Mouse (Mus musculus) layer of hippocampus, adult 8-10 months (tissue): ENCODE data around the gene Gpd1. TPM values are rescaled to one million over a fixed set of nuclear protein-coding genes. Genes with fewer than 3 reads are reported as not detected.

Experiments used
- DNase-seq, 2 experiments: peaks; one replicate each; pipeline ENCODE4 v3.0.0; 2022; ENCODE audit warnings: low spot score in 2 of 2
- total RNA-seq, 4 experiments: library from RNA; stranded (reverse); gene quantifications; 2 replicates each; pipeline ENCODE4 v1.2.4; 2022

Gene Gpd1
- 100 to 1,000 TPM; 102 to 138 (median 117) TPM for total RNA-seq

DNA sequence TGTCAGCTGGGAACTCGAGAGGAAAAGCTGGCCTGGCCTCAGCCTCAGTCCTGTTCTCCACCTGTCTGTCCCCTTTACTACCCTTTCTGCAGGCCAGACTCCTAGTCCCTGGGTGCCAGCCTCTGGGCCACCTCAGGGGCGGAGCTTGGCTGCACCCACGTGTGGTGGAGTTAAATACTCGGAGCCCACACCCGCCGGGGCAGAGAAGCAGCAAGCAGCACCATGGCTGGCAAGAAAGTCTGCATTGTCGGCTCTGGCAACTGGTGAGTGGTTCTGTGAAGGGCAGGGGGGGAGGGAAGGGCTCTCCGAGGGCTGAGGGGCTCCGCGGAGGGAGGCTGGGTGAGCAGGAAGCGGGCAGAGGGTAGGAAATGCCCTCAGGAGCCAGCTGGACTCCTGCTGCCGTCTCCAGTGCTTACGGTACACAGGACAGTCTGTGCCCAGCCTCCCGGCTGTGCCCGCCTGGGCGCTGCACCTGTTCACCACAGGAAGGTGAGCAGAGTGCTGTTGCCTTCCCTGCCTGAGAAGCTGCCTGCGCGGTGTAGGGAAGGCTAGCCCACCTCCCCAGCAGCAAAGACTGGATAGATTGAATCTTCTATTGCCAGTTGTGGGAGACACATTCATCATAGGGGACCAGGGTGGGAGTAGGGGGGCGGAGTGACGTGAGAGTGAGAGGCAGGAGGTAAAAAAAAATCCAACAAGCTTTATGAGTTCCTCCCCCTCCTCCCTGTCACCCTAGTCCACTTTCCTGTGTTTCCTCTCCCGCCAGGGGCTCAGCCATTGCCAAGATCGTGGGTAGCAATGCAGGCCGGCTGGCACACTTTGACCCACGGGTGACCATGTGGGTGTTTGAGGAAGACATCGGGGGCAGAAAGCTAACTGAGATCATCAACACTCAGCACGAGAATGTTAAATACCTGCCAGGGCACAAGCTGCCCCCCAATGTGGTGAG is at the start of gene Gpd1:
TSS of gene Gpd1 (plus strand) at position 130 of the 949 bp plus-strand sequence.
- DNase-seq = peak; percentile 73 to 77

DNA sequence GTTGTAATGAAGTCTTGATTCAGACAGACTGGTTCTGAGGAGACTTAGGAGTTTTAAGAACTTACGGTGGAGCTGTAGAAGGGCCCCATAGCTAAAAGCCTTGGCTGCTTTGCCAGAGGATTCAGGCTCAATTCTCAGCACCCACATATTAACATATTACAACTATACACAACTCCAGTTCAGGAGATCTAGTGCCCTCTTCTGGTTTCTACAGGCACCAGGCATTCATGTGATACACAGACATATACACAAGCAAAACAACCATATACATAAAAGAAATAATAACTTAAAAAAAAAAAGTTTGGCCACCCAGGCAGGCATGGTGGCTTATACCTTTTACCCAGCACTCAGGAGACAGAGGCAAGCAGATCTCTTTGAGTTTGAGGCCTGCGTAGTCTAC is 49.8 kb upstream of the Gpd1 start:
- DNase-seq = no peak

DNA sequence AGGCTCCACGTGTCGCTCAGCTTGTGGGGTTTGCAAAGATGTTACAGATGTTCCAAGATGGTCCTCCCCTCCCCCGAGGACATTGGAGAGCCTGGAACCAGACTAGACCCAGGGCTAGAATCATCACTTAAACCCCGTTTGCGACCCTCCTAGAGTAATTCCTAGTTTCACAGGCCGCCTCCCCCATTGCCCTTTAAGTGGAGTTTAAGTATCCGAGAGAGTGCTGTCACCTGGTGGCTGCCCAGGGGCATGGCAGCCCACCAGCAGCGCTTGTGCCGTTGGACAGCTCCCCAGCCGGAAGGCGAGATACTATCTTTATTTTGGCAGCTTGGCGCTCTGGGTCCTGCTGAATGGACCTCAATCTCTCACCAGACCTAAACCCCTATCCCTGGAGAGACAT is 48.4 kb upstream of the Gpd1 start:
- DNase-seq = peak in 1 of 2 experiments; percentile 78

DNA sequence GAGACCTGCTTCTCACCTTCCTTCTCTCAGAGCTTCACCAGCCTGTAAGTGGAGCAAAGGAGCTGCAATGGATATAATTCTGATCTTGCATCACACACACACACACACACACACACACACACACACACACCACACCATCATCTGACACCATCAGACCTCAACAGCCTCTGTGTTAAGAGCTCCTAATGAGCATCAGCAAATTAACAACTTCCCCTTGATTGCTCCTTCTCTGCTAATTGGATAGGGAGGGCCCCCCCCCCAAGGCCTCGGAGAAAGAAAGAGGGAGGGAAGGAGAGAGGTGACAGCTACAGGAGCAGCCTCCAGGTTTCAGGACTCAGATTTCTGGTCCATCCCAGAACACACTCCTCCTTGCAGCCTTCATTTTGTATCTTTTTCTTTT is 47.9 kb upstream of the Gpd1 start:
- DNase-seq = no peak

DNA sequence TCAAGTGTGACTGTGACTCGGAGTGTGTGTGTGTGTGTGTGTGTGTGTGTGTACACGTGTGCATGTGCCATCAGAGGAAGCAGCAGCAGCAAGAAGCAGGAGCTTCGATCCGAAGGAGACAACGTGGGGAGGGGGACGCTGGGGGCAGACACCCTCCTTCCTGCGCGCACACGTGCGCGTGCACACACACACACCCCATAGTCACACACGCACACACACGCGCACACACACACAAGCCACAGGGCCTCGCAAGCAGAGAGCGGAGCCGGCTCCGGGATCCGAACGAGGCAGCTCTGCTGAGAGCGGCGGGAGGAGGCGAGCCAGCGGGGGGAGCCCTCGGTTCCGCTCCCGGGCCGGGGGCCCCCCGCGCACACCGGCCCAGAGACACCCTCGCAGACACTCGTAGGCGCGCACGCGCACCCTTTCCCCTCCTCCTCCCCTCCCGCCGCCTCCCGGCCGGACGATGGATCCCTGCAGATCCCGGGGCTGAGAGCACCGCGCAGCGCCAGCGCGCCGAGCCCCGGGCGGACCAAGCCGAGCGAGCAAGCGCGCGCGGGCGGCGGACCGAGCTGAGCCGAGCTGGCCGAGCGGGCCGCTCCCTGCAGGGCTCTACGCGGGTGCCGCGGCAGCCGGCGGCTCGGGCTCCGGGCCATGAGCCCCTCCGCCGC is 47.0 kb upstream of the Gpd1 start, which contains the start of gene Asic1:
TSS of gene Asic1 (plus strand) at position 215 of the 668 bp plus-strand sequence.
- DNase-seq = peak; percentile 47 to 65

DNA sequence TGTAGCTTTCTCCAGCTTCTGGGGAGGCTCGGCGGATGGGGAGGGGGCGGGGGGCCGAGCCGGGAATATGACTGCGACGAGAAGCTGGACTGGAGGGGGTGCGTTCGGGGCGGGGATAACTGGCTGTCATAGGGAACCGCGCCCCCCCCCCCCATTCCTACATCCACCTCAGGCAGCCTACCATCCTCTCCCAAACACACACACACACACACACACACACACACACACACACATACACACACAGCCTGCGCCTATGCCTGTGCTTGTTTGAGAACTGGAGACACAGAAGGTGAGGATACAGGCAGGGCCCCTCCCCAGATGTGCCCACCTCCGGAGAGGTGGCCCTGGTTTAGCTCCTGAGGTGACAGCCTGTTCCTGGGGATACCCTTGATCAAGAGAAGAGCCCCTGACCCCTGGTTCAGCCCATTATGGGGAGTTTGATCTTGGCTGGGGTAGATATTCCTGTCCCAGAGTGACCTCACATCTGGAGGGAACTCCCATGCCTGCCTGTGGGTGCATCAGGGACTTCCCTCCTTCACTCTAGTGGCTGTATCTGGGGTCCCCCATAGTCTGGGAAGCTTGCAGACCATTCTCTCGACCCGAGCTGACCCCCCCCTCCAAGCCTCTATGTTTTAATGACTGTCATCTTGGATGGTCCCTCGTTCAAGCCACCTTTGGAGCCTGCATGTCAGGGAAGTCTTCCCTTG is 46.2 kb upstream of the Gpd1 start:
- no peak for DNase-seq

DNA sequence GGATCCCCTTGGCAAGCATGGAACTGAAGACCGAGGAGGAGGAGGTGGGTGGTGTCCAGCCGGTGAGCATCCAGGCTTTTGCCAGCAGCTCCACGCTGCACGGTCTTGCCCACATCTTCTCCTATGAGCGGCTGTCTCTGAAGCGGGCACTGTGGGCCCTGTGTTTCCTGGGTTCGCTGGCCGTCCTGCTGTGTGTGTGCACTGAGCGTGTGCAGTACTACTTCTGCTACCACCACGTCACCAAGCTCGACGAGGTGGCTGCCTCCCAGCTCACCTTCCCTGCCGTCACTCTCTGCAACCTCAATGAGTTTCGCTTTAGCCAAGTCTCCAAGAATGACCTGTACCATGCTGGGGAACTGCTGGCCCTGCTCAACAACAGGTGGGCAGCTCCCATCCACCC is 45.5 kb upstream of the Gpd1 start:
- no peak for DNase-seq

DNA sequence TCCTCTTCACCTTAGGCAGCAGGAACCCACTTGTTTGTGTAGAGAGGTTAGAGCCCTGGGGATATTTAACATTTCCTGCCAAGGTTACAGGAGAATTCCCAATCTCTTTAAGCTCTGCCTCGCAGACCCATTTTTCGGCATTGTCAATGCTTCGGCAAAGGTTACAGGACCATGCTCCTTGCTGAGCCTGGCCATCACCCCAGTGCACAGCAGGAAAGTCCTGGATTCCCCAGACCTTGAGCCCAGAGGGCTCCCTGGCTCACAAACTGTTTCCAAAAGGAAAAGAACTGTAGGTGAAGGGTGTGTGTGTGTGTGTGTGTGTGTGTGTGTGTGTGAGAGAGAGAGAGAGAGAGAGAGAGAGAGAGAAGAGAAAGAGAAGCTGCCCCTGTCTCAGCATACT is 42.4 kb upstream of the Gpd1 start:
- DNase-seq = no peak

DNA sequence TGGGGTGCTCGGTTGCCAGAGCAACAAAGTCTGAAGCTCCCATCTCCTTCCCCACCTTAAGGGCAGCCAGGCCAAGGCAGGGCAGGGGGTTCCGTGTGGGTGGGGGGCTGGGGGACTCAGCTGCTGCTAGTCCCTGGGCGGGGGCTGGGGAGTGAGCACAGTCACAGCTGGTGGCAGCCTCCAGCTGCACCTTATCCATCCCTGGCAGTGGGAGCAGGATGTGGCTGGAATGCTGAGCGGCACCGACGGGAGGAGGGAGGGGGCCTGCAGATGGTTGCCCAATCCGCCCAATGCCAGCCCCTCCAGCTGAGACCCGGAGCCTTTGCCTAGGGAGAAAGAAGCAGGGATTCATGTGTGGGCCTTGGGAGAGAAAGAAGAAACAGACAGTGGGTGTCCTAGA is 40.2 kb upstream of the Gpd1 start:
- no peak for DNase-seq

DNA sequence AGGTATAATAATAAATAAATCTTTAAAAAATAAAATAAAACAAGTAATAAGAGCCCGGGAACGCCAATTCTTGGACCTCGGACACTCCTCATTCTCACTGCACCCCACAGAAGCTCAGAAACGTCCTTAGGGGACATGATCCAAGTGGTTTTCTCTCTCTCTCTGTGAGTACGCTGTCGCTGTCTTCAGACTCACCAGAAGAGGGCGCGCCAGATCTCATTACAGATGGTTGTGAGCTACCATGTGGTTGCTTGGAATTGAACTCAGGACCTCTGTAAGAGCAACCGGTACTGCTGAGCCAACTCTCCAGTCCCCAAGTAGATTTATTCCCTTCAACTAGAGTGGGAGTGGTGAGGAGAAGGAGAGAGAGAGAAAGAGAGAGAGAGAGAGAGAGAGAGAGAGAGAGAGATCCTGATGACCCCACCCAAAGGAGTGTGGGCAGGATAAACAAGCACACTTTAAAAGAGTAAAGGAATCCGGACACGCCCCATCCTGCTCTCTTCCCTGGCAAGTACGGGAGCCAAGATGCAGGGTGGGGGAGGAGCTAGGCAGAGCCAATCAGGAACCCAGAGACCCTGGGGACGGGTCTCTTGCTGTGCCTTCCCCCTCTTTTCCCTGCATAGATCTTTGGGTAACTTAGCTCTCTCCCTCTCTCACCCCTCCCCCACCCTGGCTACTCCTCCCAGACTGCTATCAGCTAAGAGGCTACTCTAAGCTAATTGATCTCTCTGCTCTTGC is 39.1 kb upstream of the Gpd1 start:
- no peak for DNase-seq

DNA sequence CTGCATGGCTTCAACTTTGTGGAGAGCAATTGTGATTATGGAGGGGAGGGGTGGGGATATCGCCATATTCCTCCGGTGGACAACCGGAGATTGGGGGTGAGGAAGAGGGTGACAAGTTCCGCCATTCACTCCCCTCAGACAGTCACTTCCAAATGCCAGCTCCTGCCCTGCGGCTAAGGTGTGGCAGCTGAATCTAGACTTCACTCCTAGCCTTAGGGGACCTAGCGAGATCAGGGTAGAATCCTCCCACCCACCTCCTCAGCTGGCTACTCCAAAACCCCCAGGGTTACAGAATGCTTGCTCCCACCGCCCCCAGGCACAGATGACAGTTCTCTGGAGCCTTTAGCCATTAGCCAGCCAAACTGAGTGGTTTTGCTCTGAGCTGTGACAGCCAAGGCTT is 38.3 kb upstream of the Gpd1 start:
- DNase-seq = no peak

DNA sequence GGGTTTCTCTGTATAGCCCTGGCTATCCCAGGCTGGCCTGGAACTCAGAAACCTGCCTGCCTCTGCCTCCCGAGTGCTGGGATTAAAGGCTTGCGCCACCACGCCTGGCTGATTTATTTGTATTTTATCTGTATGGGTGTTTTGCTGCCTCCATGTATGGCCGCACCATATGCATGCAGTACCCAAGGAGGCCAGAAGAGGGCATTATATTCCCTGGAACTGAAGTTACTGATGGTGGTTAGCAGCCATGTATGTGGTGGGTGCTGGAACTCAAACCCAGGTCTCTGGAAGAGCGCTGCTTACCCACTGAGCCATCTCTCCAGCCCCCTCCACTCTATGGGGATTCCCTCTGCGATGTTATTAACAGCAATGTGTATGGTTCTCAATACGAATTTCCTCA is 34.4 kb upstream of the Gpd1 start:
- no peak for DNase-seq

DNA sequence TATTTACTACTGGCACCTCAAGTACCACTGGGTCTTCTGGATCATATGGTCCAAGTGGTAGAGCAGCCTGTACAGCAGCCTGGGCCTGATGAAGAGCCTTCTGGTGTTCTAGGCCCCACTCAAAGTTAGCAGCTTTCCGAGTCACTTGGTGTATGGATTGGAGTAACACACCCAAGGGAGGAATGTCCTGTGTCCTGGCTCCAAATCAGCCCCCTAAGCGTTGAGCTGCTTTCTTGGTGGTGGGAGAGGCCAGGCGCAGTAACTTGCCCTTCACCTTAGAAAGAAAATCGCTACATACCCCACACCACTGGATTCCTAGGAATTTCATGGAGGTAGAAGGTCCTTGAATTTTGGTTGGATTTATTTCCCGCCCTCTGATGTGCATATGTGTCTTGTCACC is 33.2 kb upstream of the Gpd1 start:
- DNase-seq = no peak

DNA sequence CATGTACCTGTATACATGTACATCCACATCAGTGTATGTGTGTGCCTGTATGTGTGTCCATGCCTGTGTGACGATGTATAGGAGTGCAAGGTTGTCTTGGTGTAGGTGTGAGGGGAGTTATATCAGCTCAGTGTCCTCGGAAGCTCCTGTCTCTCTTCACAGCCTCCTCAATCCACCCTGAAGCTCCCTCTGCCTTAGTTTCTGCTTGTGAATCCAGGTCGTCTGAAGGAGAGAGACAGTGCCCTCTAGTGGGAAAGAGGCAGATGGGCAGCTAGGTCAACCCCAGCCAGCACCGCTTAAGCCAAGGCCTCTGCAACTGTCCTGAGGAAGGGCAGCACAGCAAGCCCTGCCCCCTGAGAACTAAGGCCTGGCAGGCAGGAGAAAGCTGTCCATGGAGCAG is 28.6 kb upstream of the Gpd1 start:
- peak in 1 of 2 experiments; percentile 59 for DNase-seq

DNA sequence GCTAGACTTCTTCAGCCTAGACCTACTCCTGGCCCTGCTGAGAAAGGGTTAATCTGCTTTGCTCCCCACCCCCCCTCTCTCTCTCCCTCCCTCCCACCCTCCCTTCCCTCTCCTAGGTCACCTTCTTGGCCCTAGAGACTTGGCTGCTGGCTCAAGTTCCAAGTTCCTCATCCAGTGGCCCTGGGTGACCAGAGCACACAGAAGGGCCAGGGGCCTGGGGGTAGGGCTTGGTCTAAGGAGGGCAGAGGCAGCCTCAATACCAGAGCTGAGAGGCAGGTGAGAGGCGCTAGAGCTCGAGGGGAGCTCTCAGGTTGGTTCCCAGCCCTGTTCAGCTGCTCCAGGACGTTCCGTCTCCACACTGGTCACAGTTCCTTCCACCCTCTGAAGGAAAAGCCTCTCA is 26.4 kb upstream of the Gpd1 start:
- DNase-seq = no peak

DNA sequence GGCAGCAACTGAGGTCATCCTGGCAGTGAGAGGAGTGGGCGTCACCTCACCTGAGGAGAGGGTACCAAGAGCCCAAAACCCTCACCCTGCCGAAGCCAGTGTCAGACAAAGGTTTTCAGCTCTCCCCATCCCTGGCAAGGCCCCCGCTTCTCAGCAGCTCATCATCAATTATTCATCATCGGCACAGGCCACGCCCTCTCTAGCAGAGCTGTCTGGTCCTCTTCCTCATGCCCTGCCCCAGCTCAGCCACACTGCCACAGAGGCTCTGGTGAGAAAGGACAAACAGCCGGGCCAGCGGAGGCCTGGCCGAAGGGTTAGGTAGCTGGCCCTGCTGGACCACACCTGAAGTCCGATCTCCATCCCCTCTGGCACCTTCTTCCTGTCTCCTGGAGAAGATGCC is 25.3 kb upstream of the Gpd1 start:
- DNase-seq = no peak

DNA sequence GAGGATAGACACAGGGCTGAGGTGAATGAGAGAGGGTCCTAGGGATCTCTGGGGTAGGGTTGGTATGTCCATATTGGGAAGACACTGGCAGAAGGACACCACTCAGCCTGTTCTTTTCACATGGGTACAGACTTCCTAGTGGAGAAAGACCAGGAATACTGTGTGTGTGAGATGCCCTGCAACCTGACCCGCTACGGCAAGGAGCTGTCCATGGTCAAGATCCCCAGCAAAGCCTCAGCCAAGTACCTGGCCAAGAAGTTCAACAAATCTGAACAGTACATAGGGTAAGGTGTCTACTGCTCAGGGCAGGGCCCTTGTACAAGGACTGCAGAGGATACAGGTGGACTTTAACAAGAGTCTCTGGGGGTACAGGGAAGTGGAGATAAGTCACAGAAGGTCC is 20.0 kb upstream of the Gpd1 start:
- DNase-seq = no peak

DNA sequence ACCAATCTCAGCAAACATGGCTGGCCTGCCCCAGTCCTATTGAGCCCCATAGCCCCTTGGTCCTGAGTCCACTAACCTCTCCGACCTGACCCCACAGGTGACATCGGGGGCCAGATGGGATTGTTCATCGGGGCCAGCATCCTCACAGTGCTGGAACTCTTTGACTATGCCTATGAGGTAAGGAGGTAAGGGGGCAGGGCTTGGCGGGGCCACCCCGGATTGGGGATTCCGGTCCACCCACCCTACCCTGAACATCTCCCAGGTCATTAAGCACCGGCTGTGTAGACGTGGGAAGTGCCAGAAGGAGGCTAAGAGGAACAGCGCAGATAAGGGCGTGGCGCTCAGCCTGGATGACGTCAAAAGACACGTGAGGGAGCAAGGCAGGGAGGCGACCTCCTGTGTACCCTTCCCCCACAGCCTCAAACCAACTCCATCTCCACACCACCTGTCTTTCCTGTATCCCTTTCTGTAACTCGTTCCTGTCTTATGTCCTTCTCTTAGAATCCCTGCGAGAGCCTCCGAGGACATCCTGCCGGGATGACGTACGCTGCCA is 18.7 kb upstream of the Gpd1 start:
- DNase-seq = no peak

DNA sequence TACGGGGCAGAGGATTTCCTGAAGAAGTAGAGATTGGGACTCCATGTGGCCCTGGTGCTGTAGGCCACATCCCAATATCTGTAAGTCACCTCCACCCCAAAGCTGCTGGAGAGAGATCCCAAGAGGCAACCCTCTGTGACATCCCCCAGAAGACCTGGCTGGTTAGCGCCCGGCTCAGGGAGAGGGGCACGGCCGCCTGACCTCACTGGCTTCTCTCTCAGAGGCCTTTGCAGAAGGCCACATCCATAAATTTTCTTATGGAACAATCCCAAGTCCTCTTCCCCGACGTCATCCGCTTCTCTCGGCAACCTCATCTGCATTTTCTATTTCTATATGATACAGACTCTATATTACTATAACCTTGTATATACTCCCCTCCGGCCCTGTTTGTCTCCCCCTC is 17.6 kb upstream of the Gpd1 start:
- DNase-seq = no peak

DNA sequence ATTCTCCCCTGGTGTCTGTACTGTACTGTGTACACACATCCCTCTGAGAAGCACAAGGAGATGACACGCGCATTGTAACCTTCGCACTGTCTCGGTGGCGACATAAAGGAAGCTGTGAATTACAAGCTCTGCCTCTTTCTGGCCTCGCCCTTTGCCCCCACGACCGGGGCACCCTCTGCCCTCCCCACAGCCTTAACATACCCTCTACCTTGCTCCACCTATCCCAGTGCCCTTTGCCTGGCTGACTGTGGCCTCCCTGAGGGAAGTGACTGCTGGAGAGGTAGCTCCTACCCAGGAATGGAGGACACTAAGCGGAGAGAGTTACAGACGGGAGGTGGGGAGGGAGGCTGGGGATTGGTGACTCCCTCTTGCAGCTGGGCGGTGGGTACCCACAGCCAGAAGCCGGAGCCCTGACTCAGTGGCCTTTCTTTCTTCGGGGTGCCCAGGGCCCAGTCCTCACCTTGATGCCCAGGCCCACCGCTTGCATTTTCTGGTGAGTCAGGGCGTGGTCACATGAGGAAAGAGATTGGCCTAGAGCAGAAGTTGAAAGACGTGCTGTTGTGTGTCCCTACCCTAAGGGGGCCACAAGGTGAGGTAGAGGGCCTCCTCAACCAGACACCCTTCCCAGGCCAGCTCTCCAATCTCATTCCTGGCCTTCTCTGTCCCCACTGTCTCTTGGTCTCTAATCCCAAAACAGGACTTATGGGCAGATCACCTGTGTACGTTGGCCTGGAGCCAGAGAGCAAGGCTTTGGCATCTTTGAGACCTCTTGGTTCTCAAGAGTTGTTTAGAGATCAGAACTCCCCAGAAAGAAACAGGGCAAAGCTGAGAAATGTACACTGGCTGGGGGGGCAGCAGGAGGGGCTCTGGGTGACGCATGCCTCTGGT is 16.9 kb upstream of the Gpd1 start:
- no peak for DNase-seq
